Mouse (Mus musculus): Measurements from ENCODE around the gene Hnrnpr.

DNA sequence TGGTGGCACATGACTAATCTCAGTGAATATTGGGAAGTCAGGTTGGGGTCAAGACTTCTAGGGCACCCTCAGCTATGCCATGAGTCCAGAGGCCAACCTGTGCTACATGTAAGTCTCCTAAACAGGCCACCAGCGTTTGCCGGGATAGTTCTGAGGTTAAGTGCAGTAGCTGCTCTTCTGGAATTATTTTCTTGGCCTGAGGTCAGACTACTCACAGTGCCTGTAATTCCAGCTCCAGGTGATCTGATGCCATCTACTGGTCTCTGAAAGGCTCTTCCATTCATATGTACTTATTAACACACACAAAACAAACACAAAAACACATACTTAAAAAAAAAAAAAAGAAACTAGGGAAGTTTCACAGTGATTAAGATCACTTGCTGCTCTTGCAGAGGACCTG is 13.5 kb downstream of the Hnrnpr start:
- TF ChIP-seq POLR2A (IDR thresholded peaks at IDR 0.05; ENCODE audit: borderline replicate concordance, extremely low read depth, low read depth, low read length), result no peak
- TF ChIP-seq CTCF (IDR thresholded peaks at IDR 0.05; ENCODE audit: insufficient read depth, low read length), result no peak
